Mouse (Mus musculus) limb, embryonic 14.5 days (tissue): ENCODE measurements around the gene Mmp8. TPM values are rescaled to one million over a fixed set of nuclear protein-coding genes. Genes with fewer than 3 reads are reported as not detected.

Source experiments
- ATAC-seq: fragments of 200-750 bp; cut with Nextera tagmentation; 2 replicates; pipeline ENCODE4 v1.8.0; 2017; ENCODE audit warnings: low read depth, moderate number of reproducible peaks, moderate TSS enrichment; ENCODE audit not compliant: low FRiP score
- DNase-seq: peaks from one replicate; pipeline ENCODE4 v3.0.0-alpha.2; 2015; ENCODE audit warnings: low spot score
- H3K27ac ChIP-seq: fragments of 300-500 bp; sonication (generic); replicated peaks from 2 replicates; pipeline ENCODE4 v1.5.1; 2014; ENCODE audit warnings: low read depth, mild to moderate bottlenecking, low read length, moderate library complexity, mixed read lengths
- H3K27me3 ChIP-seq: fragments of 300-500 bp; sonication (generic); 2 replicates; pipeline ENCODE4 v1.6.1; 2014; ENCODE audit warnings: low read length, mixed read lengths; ENCODE audit not compliant: control insufficient read depth, insufficient read depth
- H3K36me3 ChIP-seq: fragments of 300-500 bp; sonication (generic); 2 replicates; pipeline ENCODE4 v1.6.1; 2014; ENCODE audit warnings: mild to moderate bottlenecking, low read length, moderate library complexity, mixed read lengths; ENCODE audit not compliant: control insufficient read depth, insufficient read depth
- H3K4me1 ChIP-seq: fragments of 300-500 bp; sonication (generic); 2 replicates; pipeline ENCODE4 v1.6.1; 2014; ENCODE audit warnings: antibody characterized with exemption, low read length, mixed read lengths; ENCODE audit not compliant: control insufficient read depth, insufficient read depth
- H3K4me2 ChIP-seq: fragments of 300-500 bp; sonication (generic); replicated peaks from 2 replicates; pipeline ENCODE4 v1.6.1; 2014; ENCODE audit warnings: low read depth, mild to moderate bottlenecking, low read length, moderate library complexity; ENCODE audit not compliant: severe bottlenecking
- H3K4me3 ChIP-seq: fragments of 300-500 bp; sonication (generic); replicated peaks from 2 replicates; pipeline ENCODE4 v1.5.1; 2014; ENCODE audit warnings: low read length
- H3K9ac ChIP-seq: fragments of 300-500 bp; sonication (generic); 2 replicates; pipeline ENCODE4 v1.6.1; 2014; ENCODE audit warnings: mild to moderate bottlenecking, low read depth, low read length, moderate library complexity; ENCODE audit not compliant: severe bottlenecking
- H3K9me3 ChIP-seq: fragments of 300-500 bp; sonication (generic); 2 replicates; pipeline ENCODE4 v1.6.1; 2016; ENCODE audit warnings: low read length; ENCODE audit not compliant: control insufficient read depth
- POLR2A ChIP-seq: fragments of 200-500 bp; IDR thresholded peaks from 2 replicates; pipeline ENCODE4 v1.8.0; 2012; ENCODE audit warnings: inconsistent platforms, mild to moderate bottlenecking, moderate library complexity, borderline replicate concordance; ENCODE audit not compliant: insufficient read depth, insufficient read length; ENCODE audit errors: extremely low read depth
- WGBS: fragments of 180-500 bp; shearing (Covaris S2); extraction: QIAGEN DNeasy Blood & Tissue Kit; methylation state at CpG from one replicate; pipeline ENCODE4 v1.1.7; 2014; 5-methylcytosine and 5-hydroxymethylcytosine counted together
- polyA plus RNA-seq, 2 experiments: library from polyadenylated mRNA; depleted of rRNA in 1 of 2; stranded (reverse) in 1 of 2; unstranded in 1 of 2; fragments of >200 nt; fragmentation: Nextera tagmentation in 1 of 2; extraction: Ambion mirVana in 1 of 2; gene quantifications; 2 replicates each; pipeline versions ENCODE4 v1.2.1 to v1.2.3; 2012 to 2014

The Mmp8 gene
- polyA plus RNA-seq, 2 experiments: 0.19 to 0.51 TPM

- Histone ChIP-seq H3K27ac (no peak overlapping the region), H3K4me2 (no peak overlapping the region), H3K27me3 (no peaks in the 10 kb centered on the region), H3K9me3 (no peaks in the 10 kb centered on the region), H3K4me3 (no peak overlapping the region), H3K4me1 (no peaks in the 10 kb centered on the region), H3K9ac (no peak overlapping the region), H3K36me3 (no peaks in the 10 kb centered on the region)
- no peak for TF ChIP-seq POLR2A
- WGBS: 69% methylated on average over 4 of the region's 4 CpGs
- DNase-seq (no peak), ATAC-seq (no peak)
Measured at GRCm38 (mm10) chr9:7560026-7560425, 1.8 kb downstream of the Mmp8 start.

- no peak overlapping the region for H3K4me3 ChIP-seq
- H3K9me3 ChIP-seq: no peaks in the 10 kb centered on the region
- no peak for TF ChIP-seq POLR2A
- 67% methylated on average over 7 of the region's 7 CpGs for WGBS
- ATAC-seq (no peak), DNase-seq (no peak)
- no peaks in the 10 kb centered on the region for H3K36me3 ChIP-seq
- H3K4me2 ChIP-seq: no peak overlapping the region
- 0 out of 2 replicates have a peak, but pooled peaks cover 2% of the 10 kb centered on the region for H3K4me1 ChIP-seq
- no peak overlapping the region for H3K27ac ChIP-seq
- no peaks in the 10 kb centered on the region for H3K27me3 ChIP-seq
- no peak overlapping the region for H3K9ac ChIP-seq
Measured at GRCm38 (mm10) chr9:7567376-7567775, 9.1 kb downstream of the Mmp8 start.

- Histone ChIP-seq H3K4me2 (no peak overlapping the region), H3K4me1 (peaks cover 5% of the 10 kb centered on the region; the same call in 1 of the 2 replicates), H3K36me3 (no peaks in the 10 kb centered on the region), H3K27me3 (no peaks in the 10 kb centered on the region), H3K4me3 (no peak overlapping the region), H3K9me3 (no peaks in the 10 kb centered on the region), H3K9ac (no peak overlapping the region), H3K27ac (no peak overlapping the region)
- ATAC-seq (no peak), DNase-seq (no peak)
- WGBS: 55% methylated on average over 2 of the region's 2 CpGs
- no peak for TF ChIP-seq POLR2A
Measured at GRCm38 (mm10) chr9:7567923-7568322, 9.7 kb downstream of the Mmp8 start.

GRCm38 (mm10) chr9:7570485-7570884 lies 12.2 kb downstream of the Mmp8 start:
- no peak for DNase-seq

GRCm38 (mm10) chr9:7571162-7571561 lies 12.9 kb downstream of the Mmp8 start, which contains the start of gene Mmp27:
Gene Mmp27 (plus strand): TSS chr9:7571396.
- no peak within 1 kb of the TSS for H3K4me2 ChIP-seq
- H3K4me3 ChIP-seq: no peak within 1 kb of the TSS
- no peaks in the 10 kb centered on the region for H3K36me3 ChIP-seq
- H3K27ac ChIP-seq: no peak within 1 kb of the TSS
- H3K9me3 ChIP-seq: no peaks in the 10 kb centered on the region
- 48% methylated on average over 4 of the region's 4 CpGs for WGBS
- no peak within 1 kb of the TSS for H3K9ac ChIP-seq
- no peak for DNase-seq
- H3K27me3 ChIP-seq: no peaks in the 10 kb centered on the region
- no peak for TF ChIP-seq POLR2A
- peaks cover 6% of the 10 kb centered on the region; the same call in 1 of the 2 replicates for H3K4me1 ChIP-seq
- no peak for ATAC-seq

More at GRCm38 (mm10) chr9:7570485-7570884, 12.2 kb downstream of the Mmp8 start:
- 94% methylated on average over 1 of the region's 1 CpGs for WGBS
- no peak for ATAC-seq
- H3K36me3 ChIP-seq: no peaks in the 10 kb centered on the region
- H3K9me3 ChIP-seq: no peaks in the 10 kb centered on the region
- H3K9ac ChIP-seq: no peak overlapping the region
- H3K27ac ChIP-seq: no peak overlapping the region
- peaks cover 6% of the 10 kb centered on the region; the same call in 1 of the 2 replicates for H3K4me1 ChIP-seq
- H3K27me3 ChIP-seq: no peaks in the 10 kb centered on the region
- no peak for TF ChIP-seq POLR2A
- H3K4me2 ChIP-seq: no peak overlapping the region
- H3K4me3 ChIP-seq: no peak overlapping the region

- ATAC-seq: no peak
- Histone ChIP-seq H3K27me3 (no peaks in the 10 kb centered on the region), H3K36me3 (no peaks in the 10 kb centered on the region), H3K9ac (no peak overlapping the region), H3K4me1 (peaks cover 6% of the 10 kb centered on the region; the same call in 1 of the 2 replicates), H3K4me3 (no peak overlapping the region), H3K4me2 (no peak overlapping the region), H3K9me3 (no peaks in the 10 kb centered on the region), H3K27ac (no peak overlapping the region)
- WGBS: 80% methylated on average over 7 of the region's 7 CpGs
- TF ChIP-seq POLR2A: no peak
- no peak for DNase-seq
Measured at GRCm38 (mm10) chr9:7572188-7572587, 13.9 kb downstream of the Mmp8 start.
